Mouse (Mus musculus): ENCODE data around the gene Ctc1. TPM values are rescaled to one million over a fixed set of nuclear protein-coding genes. Genes with fewer than 3 reads are reported as not detected.

The Ctc1 gene
- 16.9 TPM for polyA plus RNA-seq (2015; fragmentation: Illumina TruSeq; extraction: RNeasy Lipid Tissue Mini Kit (QIAGEN cat#74804); ENCODE audit: insufficient read depth, low replicate concordance)

DNA sequence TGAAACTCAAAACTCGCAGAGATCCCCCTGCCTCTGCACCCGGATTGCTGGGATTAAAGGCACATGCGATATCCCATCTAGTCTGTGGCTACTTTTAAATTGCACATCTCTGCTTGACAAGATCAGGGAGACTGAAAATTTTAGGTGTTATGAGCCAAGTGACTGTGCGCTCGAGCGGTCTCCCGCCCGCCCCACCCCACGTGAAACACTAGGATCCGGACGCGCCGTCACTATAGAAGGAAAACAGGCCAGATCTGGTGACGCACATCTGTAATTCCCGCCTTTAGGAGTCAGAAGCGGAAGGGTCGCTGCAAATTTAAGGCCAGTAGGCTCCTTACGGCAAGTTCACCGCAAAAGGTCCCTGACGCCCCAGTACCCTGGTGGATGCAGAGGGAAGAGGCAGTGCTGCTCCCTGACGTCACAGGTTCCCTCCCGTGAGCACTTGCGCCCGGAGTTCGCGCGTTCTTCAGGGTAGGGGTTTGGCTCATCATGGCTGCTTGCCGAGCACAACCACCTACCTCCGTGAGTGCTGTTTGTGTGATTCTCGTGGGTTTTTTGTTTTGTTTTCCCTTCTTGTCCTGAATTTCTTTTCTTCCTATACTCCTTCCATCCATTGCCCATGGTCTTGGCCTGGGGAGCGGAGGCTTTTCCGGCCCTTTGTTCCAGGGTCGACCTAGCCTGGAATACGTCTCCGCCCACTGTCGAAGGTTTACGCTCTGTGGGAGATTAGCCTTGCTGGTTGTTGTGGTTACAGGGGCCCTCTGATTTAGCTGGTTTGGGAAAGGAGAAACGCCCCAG, at the start of gene Ctc1:
Gene Ctc1, plus strand, starts transcription at position 268 of the 798 bp plus-strand sequence.

DNA sequence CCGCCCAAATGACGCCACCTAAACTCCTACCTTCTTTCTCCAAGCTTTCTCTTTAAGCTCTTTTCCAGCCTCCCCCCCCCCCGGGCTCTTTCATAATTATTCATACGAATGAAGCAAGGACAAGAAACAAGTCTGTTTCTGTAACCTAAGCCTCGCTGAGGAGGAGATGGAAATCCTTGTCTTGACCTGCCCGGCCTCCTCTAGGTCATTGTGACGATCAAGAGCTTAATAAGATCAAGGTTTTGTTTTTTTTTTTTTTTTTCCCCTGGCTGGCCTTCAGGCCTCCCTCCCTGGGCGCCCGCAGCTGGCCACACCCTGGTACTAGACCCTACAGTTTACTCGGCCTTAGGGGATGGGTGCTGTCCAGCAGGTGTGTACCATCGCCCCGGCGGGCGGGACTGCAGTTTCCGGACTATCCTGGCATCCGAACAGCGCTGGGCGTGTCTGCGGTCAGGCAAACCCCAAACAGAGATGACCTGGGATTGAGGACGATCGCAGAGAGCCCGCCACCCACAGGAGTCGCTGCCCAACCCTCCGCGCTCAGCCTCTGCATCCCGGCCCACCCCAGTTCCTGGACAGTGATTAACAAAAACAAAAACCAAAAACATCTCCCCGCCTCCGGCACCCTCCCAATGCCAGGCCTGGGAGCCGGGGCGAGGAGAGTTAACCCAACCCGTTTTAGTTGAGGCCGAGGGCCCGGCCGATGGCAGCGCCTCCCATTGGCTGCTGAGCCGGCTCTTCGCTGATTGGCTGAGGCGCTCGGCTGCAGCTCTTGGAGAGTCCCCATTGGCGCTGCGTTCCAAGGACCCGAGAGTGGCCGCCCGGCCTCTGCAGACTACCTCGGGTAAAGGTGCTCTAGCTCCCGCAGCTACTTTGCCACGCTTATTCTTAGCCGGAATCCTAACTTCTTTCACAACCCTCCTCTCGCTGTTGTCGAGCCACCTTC, 48.1 kb upstream of the Ctc1 start, which contains the start of gene Slc25a35:
Gene Slc25a35, plus strand, starts transcription at position 795 of the 946 bp plus-strand sequence.

DNA sequence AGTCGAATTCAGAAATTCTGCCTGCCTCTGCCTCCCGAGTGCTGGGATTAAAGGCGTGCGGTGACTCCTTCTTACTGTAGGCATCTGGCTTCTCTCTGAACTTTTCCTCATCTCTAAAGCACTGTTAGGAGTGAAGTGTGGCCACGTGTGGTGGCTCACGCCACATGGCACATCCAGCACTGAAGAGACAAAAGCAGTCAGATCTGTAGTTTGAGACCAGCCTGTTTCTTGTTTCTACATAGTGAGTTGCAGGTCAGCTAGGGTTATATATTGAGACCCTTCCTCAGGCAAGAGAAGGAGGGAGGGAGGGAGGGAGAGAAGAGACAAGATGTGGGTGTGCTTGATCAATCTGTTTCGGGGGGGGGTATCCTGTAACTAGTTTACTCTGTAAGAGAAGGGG, 40.6 kb upstream of the Ctc1 start, which contains the start of gene Rangrf:
Gene Rangrf, minus strand, starts transcription at position 101 of the 400 bp plus-strand sequence.

DNA sequence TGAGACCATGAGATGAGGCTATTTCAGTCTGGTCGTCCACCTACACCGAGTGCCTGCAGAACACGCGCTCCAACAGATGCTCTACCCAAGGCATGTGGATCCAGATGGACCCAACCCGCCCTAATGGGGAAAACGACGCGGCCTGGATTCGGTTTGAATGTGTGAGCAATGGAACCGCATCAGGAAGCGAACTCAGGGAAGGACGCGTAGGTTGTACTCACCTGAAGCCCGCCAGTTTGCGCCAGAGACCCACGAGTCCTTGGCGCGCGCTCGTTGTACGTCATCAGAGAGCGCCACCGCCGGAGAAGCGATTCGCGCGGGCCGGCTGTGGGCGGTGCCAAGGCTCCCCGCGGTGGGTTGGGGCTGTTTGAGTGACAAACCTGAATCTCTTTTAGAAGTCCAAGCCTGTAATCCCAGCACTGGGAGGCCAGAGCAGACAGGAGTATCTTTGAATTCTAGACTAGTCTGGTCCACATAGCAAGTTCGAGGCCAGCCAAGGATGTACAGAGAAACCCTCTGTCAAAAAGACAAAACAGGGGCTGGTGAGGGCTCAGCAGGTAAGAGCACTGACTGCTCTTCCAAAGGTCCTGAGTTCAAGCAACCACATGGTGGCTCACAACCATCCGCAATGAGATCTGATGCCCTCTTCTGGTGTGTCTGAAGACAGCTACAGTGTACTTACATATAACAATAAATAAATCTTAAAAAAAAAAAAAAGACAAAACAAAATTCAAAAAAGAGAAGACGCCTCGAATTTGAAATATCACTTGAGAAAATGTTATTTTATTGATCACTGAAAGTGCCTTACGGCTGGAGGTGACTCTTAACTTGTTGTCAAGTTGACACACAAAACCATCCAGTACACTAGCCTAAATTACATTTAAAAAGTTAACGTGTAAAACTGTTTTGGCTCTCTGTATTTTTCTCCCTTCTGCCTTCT, 7.3 kb upstream of the Ctc1 start, which contains the start of gene Pfas:
Gene Pfas, minus strand, starts transcription at position 279 of the 940 bp plus-strand sequence.

DNA sequence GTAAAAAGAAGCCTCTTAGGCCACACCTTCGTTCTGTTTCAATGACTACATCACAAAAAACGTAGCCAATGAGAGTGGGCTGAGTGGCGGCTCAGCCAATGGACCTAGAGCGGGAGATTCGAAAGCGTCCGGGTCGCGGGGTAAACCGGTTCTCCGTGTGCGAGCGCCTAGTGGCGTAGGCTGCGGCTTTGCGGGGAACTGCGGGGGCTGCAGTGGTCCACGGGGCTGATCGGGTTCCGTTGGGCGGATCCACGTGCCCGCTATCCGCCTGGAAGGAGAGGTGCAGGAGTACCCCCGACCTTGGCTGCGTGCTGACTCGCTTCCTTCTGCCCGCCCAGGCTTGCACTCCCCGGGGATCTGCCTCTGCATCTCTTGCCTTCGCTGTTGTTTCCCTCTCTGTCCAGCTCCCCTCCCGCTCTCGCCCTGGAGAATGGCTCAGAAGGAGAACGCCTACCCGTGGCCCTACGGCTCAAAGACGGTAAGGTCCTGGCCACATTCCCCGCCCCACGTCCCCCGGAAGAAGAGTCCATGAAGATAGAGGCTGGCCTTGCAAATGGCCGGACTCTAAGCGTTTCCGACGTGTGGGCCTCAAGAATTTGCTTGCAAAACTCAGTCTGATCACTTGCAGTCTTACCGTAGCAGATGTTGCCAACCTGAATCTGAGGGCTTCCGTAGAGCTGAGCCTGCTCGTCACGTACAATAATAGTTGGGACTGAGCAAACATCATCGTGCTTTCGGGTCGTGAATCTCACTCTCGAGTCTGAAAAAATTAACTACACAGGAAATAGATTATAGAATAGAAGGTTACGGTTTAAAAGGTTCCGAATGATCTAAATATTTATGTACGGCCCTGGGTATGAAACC, 30.1 kb downstream of the Ctc1 start, which contains the start of gene Aurkb:
Gene Aurkb, plus strand, starts transcription at position 117 of the 864 bp plus-strand sequence.

DNA sequence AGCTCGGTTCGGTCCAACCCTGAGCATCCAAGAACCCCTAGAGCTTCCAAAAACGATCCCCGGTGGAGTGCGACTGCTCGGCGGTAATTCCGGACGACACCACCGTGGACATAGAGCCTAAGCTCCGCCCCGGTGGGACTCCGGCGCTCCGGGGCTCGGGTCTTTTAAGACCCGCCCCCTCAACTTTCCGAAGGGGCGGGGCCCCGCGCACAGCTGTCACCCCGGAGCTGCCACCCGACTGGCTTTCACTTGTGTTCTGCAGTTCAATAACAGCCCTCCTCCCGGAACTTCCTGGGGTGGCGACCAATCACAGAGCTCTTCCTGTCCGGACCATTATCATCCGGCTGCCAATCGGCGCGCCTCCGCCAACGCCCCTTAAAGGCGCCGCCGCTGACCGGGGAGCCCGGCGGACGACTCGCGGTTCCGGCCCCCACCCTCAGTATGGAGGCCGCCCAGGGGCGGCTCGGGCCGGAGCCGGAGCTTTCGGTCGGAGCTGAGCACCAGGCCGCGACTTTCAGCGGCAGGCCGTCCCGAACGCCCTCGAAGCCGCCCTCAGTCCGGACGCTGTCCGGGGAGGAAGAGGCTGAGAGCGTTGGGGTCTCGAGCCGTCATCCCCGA, 43.8 kb downstream of the Ctc1 start, which contains the start of gene Borcs6:
Gene Borcs6, plus strand, starts transcription at position 361 of the 618 bp plus-strand sequence.

DNA sequence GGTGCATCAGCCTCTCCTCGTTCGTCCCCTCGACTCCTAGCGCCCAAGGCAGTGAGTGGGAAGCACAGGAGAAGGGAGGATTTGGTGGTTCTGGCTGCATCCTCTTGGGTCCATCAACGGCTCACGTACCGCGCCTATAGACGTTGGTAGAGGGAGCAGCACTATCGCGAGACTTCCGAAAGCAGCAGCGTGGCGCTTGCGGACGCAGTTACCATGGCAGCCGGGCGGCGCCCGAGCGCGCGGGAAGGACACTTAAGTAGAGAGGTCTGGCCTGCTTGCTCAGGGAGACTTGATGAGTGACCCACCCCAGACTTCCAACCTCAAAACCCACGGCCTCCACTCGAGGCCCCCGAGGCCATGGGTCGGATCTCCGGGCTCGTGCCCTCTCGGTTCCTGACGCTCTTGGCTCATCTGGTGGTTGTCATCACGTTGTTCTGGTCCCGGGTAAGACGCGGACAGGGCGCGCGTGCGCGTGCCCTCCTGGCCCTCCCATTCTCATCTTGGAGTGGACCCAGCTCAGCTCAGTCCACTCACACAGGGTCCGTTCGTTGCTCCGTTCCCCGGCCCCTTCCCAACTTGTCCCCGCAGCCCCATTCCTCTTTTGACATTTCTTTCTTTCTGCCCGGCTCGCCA, 55.0 kb downstream of the Ctc1 start, which contains the start of gene Tmem107:
Gene Tmem107, plus strand, starts transcription at position 217 of the 633 bp plus-strand sequence.

Other genes starting within 250 kb of the Ctc1 start
- 59.8 TPM for gene Ndel1, start 144.1 kb upstream of the Ctc1 start, polyA plus RNA-seq (2015; fragmentation: Illumina TruSeq; extraction: RNeasy Lipid Tissue Mini Kit (QIAGEN cat#74804); ENCODE audit: insufficient read depth, low replicate concordance)
- not detected for gene Rnf222, start 127.4 kb upstream of the Ctc1 start, polyA plus RNA-seq (2015; fragmentation: Illumina TruSeq; extraction: RNeasy Lipid Tissue Mini Kit (QIAGEN cat#74804); ENCODE audit: insufficient read depth, low replicate concordance)
- gene Rpl26, start 114.3 kb upstream of the Ctc1 start, polyA plus RNA-seq (2015; fragmentation: Illumina TruSeq; extraction: RNeasy Lipid Tissue Mini Kit (QIAGEN cat#74804); ENCODE audit: insufficient read depth, low replicate concordance): 3,091 TPM
- gene Odf4, start 88.8 kb upstream of the Ctc1 start, polyA plus RNA-seq (2015; fragmentation: Illumina TruSeq; extraction: RNeasy Lipid Tissue Mini Kit (QIAGEN cat#74804); ENCODE audit: insufficient read depth, low replicate concordance): not detected
- gene Arhgef15, start 58.4 kb upstream of the Ctc1 start, polyA plus RNA-seq (2015; fragmentation: Illumina TruSeq; extraction: RNeasy Lipid Tissue Mini Kit (QIAGEN cat#74804); ENCODE audit: insufficient read depth, low replicate concordance): 3.7 TPM
- 16.7 TPM for gene Slc25a35, start 47.8 kb upstream of the Ctc1 start, polyA plus RNA-seq (2015; fragmentation: Illumina TruSeq; extraction: RNeasy Lipid Tissue Mini Kit (QIAGEN cat#74804); ENCODE audit: insufficient read depth, low replicate concordance)
- gene Rangrf, start 40.7 kb upstream of the Ctc1 start, polyA plus RNA-seq (2015; fragmentation: Illumina TruSeq; extraction: RNeasy Lipid Tissue Mini Kit (QIAGEN cat#74804); ENCODE audit: insufficient read depth, low replicate concordance): 9.7 TPM
- 14.9 TPM for gene Pfas, start 7.5 kb upstream of the Ctc1 start, polyA plus RNA-seq (2015; fragmentation: Illumina TruSeq; extraction: RNeasy Lipid Tissue Mini Kit (QIAGEN cat#74804); ENCODE audit: insufficient read depth, low replicate concordance)
- gene Aurkb, start 29.7 kb downstream of the Ctc1 start, polyA plus RNA-seq (2015; fragmentation: Illumina TruSeq; extraction: RNeasy Lipid Tissue Mini Kit (QIAGEN cat#74804); ENCODE audit: insufficient read depth, low replicate concordance): 18.1 TPM
- gene Borcs6, start 43.8 kb downstream of the Ctc1 start, polyA plus RNA-seq (2015; fragmentation: Illumina TruSeq; extraction: RNeasy Lipid Tissue Mini Kit (QIAGEN cat#74804); ENCODE audit: insufficient read depth, low replicate concordance): 6.8 TPM
- 3.2 TPM for gene Tmem107, start 54.9 kb downstream of the Ctc1 start, polyA plus RNA-seq (2015; fragmentation: Illumina TruSeq; extraction: RNeasy Lipid Tissue Mini Kit (QIAGEN cat#74804); ENCODE audit: insufficient read depth, low replicate concordance)
- 199 TPM for gene Vamp2, start 72.6 kb downstream of the Ctc1 start, polyA plus RNA-seq (2015; fragmentation: Illumina TruSeq; extraction: RNeasy Lipid Tissue Mini Kit (QIAGEN cat#74804); ENCODE audit: insufficient read depth, low replicate concordance)
- 8.1 TPM for gene Per1, start 79.3 kb downstream of the Ctc1 start, polyA plus RNA-seq (2015; fragmentation: Illumina TruSeq; extraction: RNeasy Lipid Tissue Mini Kit (QIAGEN cat#74804); ENCODE audit: insufficient read depth, low replicate concordance)
- gene Hes7, start 104.5 kb downstream of the Ctc1 start, polyA plus RNA-seq (2015; fragmentation: Illumina TruSeq; extraction: RNeasy Lipid Tissue Mini Kit (QIAGEN cat#74804); ENCODE audit: insufficient read depth, low replicate concordance): 0.12 TPM
- 0.44 TPM for gene 9130213A22Rik, start 106.7 kb downstream of the Ctc1 start, polyA plus RNA-seq (2015; fragmentation: Illumina TruSeq; extraction: RNeasy Lipid Tissue Mini Kit (QIAGEN cat#74804); ENCODE audit: insufficient read depth, low replicate concordance)
- 0.50 TPM for gene Aloxe3, start 110.0 kb downstream of the Ctc1 start, polyA plus RNA-seq (2015; fragmentation: Illumina TruSeq; extraction: RNeasy Lipid Tissue Mini Kit (QIAGEN cat#74804); ENCODE audit: insufficient read depth, low replicate concordance)
- not detected for gene Alox12b, start 141.1 kb downstream of the Ctc1 start, polyA plus RNA-seq (2015; fragmentation: Illumina TruSeq; extraction: RNeasy Lipid Tissue Mini Kit (QIAGEN cat#74804); ENCODE audit: insufficient read depth, low replicate concordance)
- 0.25 TPM for gene Alox8, start 181.9 kb downstream of the Ctc1 start, polyA plus RNA-seq (2015; fragmentation: Illumina TruSeq; extraction: RNeasy Lipid Tissue Mini Kit (QIAGEN cat#74804); ENCODE audit: insufficient read depth, low replicate concordance)
- gene Gucy2e, start 221.1 kb downstream of the Ctc1 start, polyA plus RNA-seq (2015; fragmentation: Illumina TruSeq; extraction: RNeasy Lipid Tissue Mini Kit (QIAGEN cat#74804); ENCODE audit: insufficient read depth, low replicate concordance): 0.06 TPM

All from spleen, adult 10 weeks (tissue).